Mouse (Mus musculus): Measurements from ENCODE around the gene Slc5a5.

- TF ChIP-seq POLR2A (IDR thresholded peaks at IDR 0.05; ENCODE audit: insufficient read length, low read depth) (no peak), MYOG (IDR thresholded peaks at IDR 0.05; ENCODE audit: control insufficient read depth in 1 of 3, insufficient read depth in 1 of 3, insufficient read length in 2 of 3, low read depth in 2 of 3) (peak in 1 of 3 experiments; percentile 32)
Measured at GRCm38 (mm10) chr8:70862824-70863641, 29.5 kb downstream of the Slc5a5 start, which contains the start of gene Kcnn1.
